Mouse (Mus musculus) gastrocnemius, postnatal 10 days (tissue): ENCODE measurements around the gene Ddx19b. TPM values are rescaled to one million over a fixed set of nuclear protein-coding genes. Genes with fewer than 3 reads are reported as not detected.
"Not testable (repeated sequence)": the region's sequence is repeated elsewhere in the genome, so short reads cannot be mapped to it uniquely, and the experiment has no call there.

ENCODE experiments used
- DNase-seq: peaks from one replicate; pipeline ENCODE4 v3.0.0; 2021; ENCODE audit warnings: mixed read lengths
- microRNA-seq, 2 experiments: library from miRNA; unstranded; fragments of <30 nt; microRNA quantifications; one replicate each; pipeline ENCODE4 v1.2.0; 2021
- total RNA-seq, 2 experiments: library from RNA; stranded (reverse); gene quantifications; 2 replicates each; pipeline ENCODE4 v1.2.3; 2021

Gene Ddx19b
- total RNA-seq, 2 experiments from 2014 or later, result 9.9 to 10.4 TPM

GRCm38 (mm10) chr8:110964666-110965065, 66.9 kb downstream of the Ddx19b start:
- DNase-seq, result no peak

- DNase-seq, result no peak
Measured at GRCm38 (mm10) chr8:110963051-110963450, 68.5 kb downstream of the Ddx19b start.

DNA sequence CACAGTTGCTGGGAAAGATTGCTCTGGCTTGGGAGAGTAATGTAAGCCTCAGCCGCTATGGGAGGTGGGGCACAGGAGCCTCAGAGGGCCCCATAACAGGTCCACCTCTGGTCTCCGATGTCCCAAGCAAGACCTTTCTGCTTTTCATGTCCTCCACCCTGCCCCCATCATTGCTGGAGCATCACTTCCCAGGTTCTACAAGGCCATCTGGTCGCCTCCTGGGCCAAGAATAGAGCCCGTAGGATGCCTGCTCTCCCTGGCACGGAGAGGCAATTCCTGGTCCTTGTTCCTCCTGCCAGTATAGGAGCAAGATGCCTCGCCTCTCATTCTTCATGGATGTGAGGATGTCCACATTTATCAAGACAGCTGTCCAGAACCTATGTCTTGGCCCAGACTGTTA, 71.6 kb downstream of the Ddx19b start:
- DNase-seq, result no peak

- no peak for DNase-seq
Measured at GRCm38 (mm10) chr8:110959071-110959780, 72.3 kb downstream of the Ddx19b start.

DNA sequence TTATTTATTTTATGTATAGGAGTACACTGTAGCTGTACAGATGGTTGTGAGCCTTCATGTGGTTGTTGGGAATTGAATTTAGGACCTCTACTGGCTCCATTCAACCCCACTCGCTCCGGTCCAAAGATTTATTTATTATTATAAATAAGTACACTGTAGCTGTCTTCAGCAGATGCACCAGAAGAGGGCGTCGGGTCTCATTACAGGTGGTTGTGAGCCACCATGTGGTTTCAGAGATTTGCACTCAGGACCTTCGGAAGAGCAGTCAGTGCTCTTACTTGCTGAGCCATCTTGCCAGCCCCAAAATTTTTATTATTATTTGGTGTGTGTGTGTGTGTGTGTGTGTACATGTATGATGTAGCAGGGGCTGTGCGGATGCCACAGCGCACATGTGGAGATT, 73.0 kb downstream of the Ddx19b start:
- not testable (repeated sequence) for DNase-seq

- DNase-seq, result no peak
Measured at GRCm38 (mm10) chr8:110958135-110958534, 73.4 kb downstream of the Ddx19b start.

GRCm38 (mm10) chr8:110957471-110957870, 74.1 kb downstream of the Ddx19b start:
- no peak for DNase-seq

- no peak for DNase-seq
Measured at GRCm38 (mm10) chr8:110956619-110957450, 74.7 kb downstream of the Ddx19b start.

- no peak for DNase-seq
Measured at GRCm38 (mm10) chr8:110954776-110955175, 76.8 kb downstream of the Ddx19b start.

Small RNA genes lying within 50 kb of the gene (microRNA-seq; reads per million reads assigned to microRNA genes)
- 0 reads per million in 2 experiments for gene Gm24103
- 0.75 to 0.95 reads per million in 2 experiments for gene Mir3473d

Other genes with a start within 250 kb of the Ddx19b start
- 10 to 100 TPM; 12.3 to 14.4 TPM for gene Il34, start 225.8 kb downstream of the Ddx19b start, total RNA-seq
- gene Cog4, start 185.2 kb downstream of the Ddx19b start, total RNA-seq, result 10 to 100 TPM; 40.3 to 41.1 TPM
- gene Sf3b3, start 185.0 kb downstream of the Ddx19b start, total RNA-seq, result 10 to 100 TPM; 35.7 to 44.8 TPM
- gene Fuk, start 129.3 kb downstream of the Ddx19b start, total RNA-seq, result 1 to 10 TPM; 4.1 to 5.0 TPM
- gene St3gal2, start 111.8 kb downstream of the Ddx19b start, total RNA-seq, result 10 to 100 TPM; 36.1 to 43.2 TPM
- 10 to 100 TPM; 35.8 to 43.5 TPM for gene Ddx19a, start 34.0 kb downstream of the Ddx19b start, total RNA-seq
- 10 to 100 TPM; 41.5 to 53.4 TPM for gene Aars, start 1.4 kb upstream of the Ddx19b start, total RNA-seq
- gene Exosc6, start 24.6 kb upstream of the Ddx19b start, total RNA-seq, result not detected
- gene Clec18a, start 60.7 kb upstream of the Ddx19b start, total RNA-seq, result 1 to 10 TPM in 1 of 2 experiments, under 1 TPM in 1; 0.63 to 1.0 TPM
- 10 to 100 TPM; 52.9 to 67.6 TPM for gene Pdpr, start 62.9 kb upstream of the Ddx19b start, total RNA-seq
- gene Glg1, start 227.5 kb upstream of the Ddx19b start, total RNA-seq, result 10 to 100 TPM; 59.3 to 66.1 TPM